Mouse (Mus musculus) retina, embryonic 14.5 days (tissue): Measurements from ENCODE around the gene Dram1.

Experiments used
- DNase-seq: peaks from one replicate; pipeline ENCODE4 v3.0.0-alpha.2; 2015; ENCODE audit warnings: low spot score

Gene Dram1

GRCm38 (mm10) chr10:88287261-88287660 lies 91.6 kb downstream of the Dram1 start:
- DNase-seq: no peak

DNA sequence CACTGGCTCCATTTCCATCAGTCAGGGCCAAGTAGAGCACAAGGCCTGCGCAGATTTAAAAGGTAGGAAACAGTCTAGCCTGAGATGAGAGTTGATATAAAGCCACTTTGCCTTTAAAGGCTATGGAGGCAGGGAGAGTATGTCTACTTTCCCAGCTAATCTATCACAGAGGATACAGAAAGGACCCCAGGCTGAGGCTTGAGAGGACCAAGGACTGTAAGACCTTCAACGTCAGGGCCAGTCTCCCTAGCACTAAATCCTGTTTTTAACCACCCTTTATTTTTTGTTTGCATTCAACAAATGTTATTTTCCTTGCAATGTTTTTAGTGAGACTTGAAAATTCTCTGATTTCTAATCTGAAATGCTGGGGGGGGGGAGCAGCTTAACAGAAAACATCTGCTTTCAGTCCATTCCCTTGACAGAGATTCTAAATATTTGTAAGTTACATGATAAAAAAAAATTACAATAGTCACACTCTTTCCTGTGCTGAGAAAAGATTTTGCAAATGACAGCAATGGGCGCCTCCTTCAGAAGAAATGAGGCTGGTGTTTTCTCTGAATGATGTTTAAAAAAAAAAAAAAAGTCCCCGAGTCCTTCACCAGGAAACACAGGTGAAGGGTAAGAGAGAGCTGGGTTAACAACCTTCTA lies 94.4 kb downstream of the Dram1 start:
- DNase-seq: no peak

DNA sequence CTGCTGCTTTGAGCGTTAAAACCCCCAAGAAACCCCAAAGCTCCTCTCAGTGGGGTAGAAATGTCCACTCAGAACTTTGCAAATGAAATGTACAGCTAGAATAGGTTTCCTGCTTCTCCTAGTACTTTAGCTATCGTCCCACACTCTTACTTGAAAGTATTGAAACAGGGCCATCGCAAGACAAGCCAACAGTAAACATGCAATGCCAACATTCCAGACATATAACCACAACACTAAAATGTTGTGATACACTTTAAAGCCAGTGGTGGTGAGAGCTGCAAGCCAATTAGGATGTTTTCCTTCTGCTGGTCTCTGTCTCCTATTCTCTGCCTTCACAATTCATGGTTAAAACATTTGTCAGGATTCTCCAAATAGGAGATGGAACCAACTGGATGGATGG lies 97.2 kb downstream of the Dram1 start:
- DNase-seq: no peak

- DNase-seq: no peak
These were observed 104.8 kb downstream of the Dram1 start for GRCm38 (mm10) chr10:88274045-88274444.
